Mouse (Mus musculus) megakaryocyte progenitor cell, adult 5-6 weeks (primary cell): ENCODE measurements at regions not wholly inside any gene's neighbourhood (a gene's known extent, or its start where the extent isn't known, plus 50 kb on each side); places are given as distances from the start of the nearest gene placed in this dataset.

ENCODE experiments used
- ATAC-seq: replicated peaks from 2 replicates; pipeline ENCODE4 v1.8.0; 2016; ENCODE audit warnings: mild to moderate bottlenecking, moderate TSS enrichment, inconsistent platforms; ENCODE audit not compliant: poor library complexity

- no peak for ATAC-seq
These were observed 158.7 kb upstream of the Tmtc1 start for GRCm38 (mm10) chr6:148602894-148603293.

GRCm38 (mm10) chr6:148600934-148601333 lies 156.7 kb upstream of the Tmtc1 start:
- ATAC-seq: no peak

GRCm38 (mm10) chr6:148599473-148599872 lies 155.3 kb upstream of the Tmtc1 start:
- no peak for ATAC-seq

GRCm38 (mm10) chr6:148598746-148599337 lies 154.7 kb upstream of the Tmtc1 start:
- ATAC-seq: no peak; the same call in 1 of the 2 replicates

GRCm38 (mm10) chr6:148595009-148595770 lies 151.0 kb upstream of the Tmtc1 start:
- no peak for ATAC-seq

- 0 out of 2 replicates have a peak, but pooled peaks have one; percentile 14 for ATAC-seq
These were observed 144.8 kb upstream of the Tmtc1 start for GRCm38 (mm10) chr6:148588971-148589370.

GRCm38 (mm10) chr6:148586439-148587321 lies 142.5 kb upstream of the Tmtc1 start:
- no peak for ATAC-seq

- no peak for ATAC-seq
These were observed 139.9 kb upstream of the Tmtc1 start for GRCm38 (mm10) chr6:148584126-148584525.

- no peak for ATAC-seq
These were observed 134.1 kb upstream of the Tmtc1 start for GRCm38 (mm10) chr6:148578281-148578680.

- peak; percentile 99 for ATAC-seq
These were observed 133.5 kb upstream of the Tmtc1 start for GRCm38 (mm10) chr6:148577663-148578062.

GRCm38 (mm10) chr6:148574742-148575453 lies 130.7 kb upstream of the Tmtc1 start:
- no peak for ATAC-seq

- ATAC-seq: no peak
These were observed 128.0 kb upstream of the Tmtc1 start for GRCm38 (mm10) chr6:148572201-148572600.

- 0 out of 2 replicates have a peak, but pooled peaks have one; percentile 17 for ATAC-seq
These were observed 127.5 kb upstream of the Tmtc1 start for GRCm38 (mm10) chr6:148571651-148572050.

- ATAC-seq: no peak
These were observed 120.0 kb upstream of the Tmtc1 start for GRCm38 (mm10) chr6:148564146-148564545.

- no peak for ATAC-seq
These were observed 118.1 kb upstream of the Tmtc1 start for GRCm38 (mm10) chr6:148562206-148562708.

- ATAC-seq: no peak
These were observed 112.3 kb upstream of the Tmtc1 start for GRCm38 (mm10) chr6:148556484-148556871.

GRCm38 (mm10) chr6:148555651-148556483 lies 111.7 kb upstream of the Tmtc1 start:
- ATAC-seq: no peak

- ATAC-seq: no peak
These were observed 110.3 kb upstream of the Tmtc1 start for GRCm38 (mm10) chr6:148554463-148554862.

- no peak for ATAC-seq
These were observed 109.4 kb upstream of the Tmtc1 start for GRCm38 (mm10) chr6:148553616-148554015.

- no peak for ATAC-seq
These were observed 106.9 kb upstream of the Tmtc1 start for GRCm38 (mm10) chr6:148551097-148551496.
